Mouse (Mus musculus): Measurements from ENCODE around the gene Fam184b. TPM values are rescaled to one million over a fixed set of nuclear protein-coding genes. Genes with fewer than 3 reads are reported as not detected.
A peak's percentile ranks its signal among the peaks of the same experiment; 100 is the strongest.

Fam184b gene
- total RNA-seq, 2 experiments from 2014 or later: 13.7 TPM

- intact Hi-C loops (cut with DNase I): no loop called here
- DNase-seq: peak; percentile 96
Measured at GRCm38 (mm10) chr5:45519960-45520808, 119.2 kb downstream of the Fam184b start, which contains the start of gene Med28. Gene Med28, plus strand, starts transcription at chr5:45520229.

- intact Hi-C loops (cut with DNase I): no loop called here
Measured at GRCm38 (mm10) chr5:45515151-45515743, 124.2 kb downstream of the Fam184b start.

GRCm38 (mm10) chr5:45514599-45514998 is 124.8 kb downstream of the Fam184b start:
- intact Hi-C loops (cut with DNase I): no loop called here

More at GRCm38 (mm10) chr5:45515151-45515743, 124.2 kb downstream of the Fam184b start:
- DNase-seq: no peak

GRCm38 (mm10) chr5:45513511-45513910 is 125.9 kb downstream of the Fam184b start:
- no peak for DNase-seq
- intact Hi-C loops (cut with DNase I): no loop called here

More at GRCm38 (mm10) chr5:45514599-45514998, 124.8 kb downstream of the Fam184b start:
- no peak for DNase-seq

GRCm38 (mm10) chr5:45512908-45513307 is 126.5 kb downstream of the Fam184b start:
- no peak for DNase-seq
- intact Hi-C loops (cut with DNase I): no loop called here

GRCm38 (mm10) chr5:45510071-45510470 is 129.3 kb downstream of the Fam184b start:
- intact Hi-C loops (cut with DNase I): no loop called here
- DNase-seq: no peak

- no peak for DNase-seq
- intact Hi-C loops (cut with DNase I): no loop called here
Measured at GRCm38 (mm10) chr5:45497564-45497963, 141.8 kb downstream of the Fam184b start.

GRCm38 (mm10) chr5:45496930-45497550 is 142.4 kb downstream of the Fam184b start:
- no peak for DNase-seq
- intact Hi-C loops (cut with DNase I): no loop called here

GRCm38 (mm10) chr5:45496479-45496878 is 142.9 kb downstream of the Fam184b start:
- no peak for DNase-seq
- intact Hi-C loops (cut with DNase I): no loop called here

GRCm38 (mm10) chr5:45496042-45496441 is 143.4 kb downstream of the Fam184b start:
- no peak for DNase-seq
- intact Hi-C loops (cut with DNase I): no loop called here

- intact Hi-C loops (cut with DNase I): no loop called here
- no peak for DNase-seq
Measured at GRCm38 (mm10) chr5:45495429-45495975, 143.9 kb downstream of the Fam184b start.

GRCm38 (mm10) chr5:45494093-45494755 is 145.2 kb downstream of the Fam184b start:
- intact Hi-C loops (cut with DNase I): no loop called here
- DNase-seq: no peak

- intact Hi-C loops (cut with DNase I): no loop called here
- peak; percentile 99 for DNase-seq
Measured at GRCm38 (mm10) chr5:45493191-45494092, 146.0 kb downstream of the Fam184b start, which contains the start of gene Lap3. Gene Lap3, plus strand, starts transcription at chr5:45493374.

GRCm38 (mm10) chr5:45491776-45492175 is 147.6 kb downstream of the Fam184b start:
- intact Hi-C loops (cut with DNase I): no loop called here
- DNase-seq: no peak

GRCm38 (mm10) chr5:45483654-45484053 is 155.8 kb downstream of the Fam184b start:
- intact Hi-C loops (cut with DNase I): no loop called here
- DNase-seq: no peak

- no peak for DNase-seq
- intact Hi-C loops (cut with DNase I): no loop called here
Measured at GRCm38 (mm10) chr5:45482607-45483006, 156.8 kb downstream of the Fam184b start.

- intact Hi-C loops (cut with DNase I): no loop called here
- no peak for DNase-seq
Measured at GRCm38 (mm10) chr5:45481125-45481524, 158.3 kb downstream of the Fam184b start.

GRCm38 (mm10) chr5:45480066-45480465 is 159.3 kb downstream of the Fam184b start:
- intact Hi-C loops (cut with DNase I): no loop called here
- no peak for DNase-seq
